Mouse (Mus musculus): ENCODE measurements around the gene P3h3.
A peak's percentile ranks its signal among the peaks of the same experiment; 100 is the strongest.
"Not testable (repeated sequence)": the region's sequence is repeated elsewhere in the genome, so short reads cannot be mapped to it uniquely, and the experiment has no call there.

The P3h3 gene

DNA sequence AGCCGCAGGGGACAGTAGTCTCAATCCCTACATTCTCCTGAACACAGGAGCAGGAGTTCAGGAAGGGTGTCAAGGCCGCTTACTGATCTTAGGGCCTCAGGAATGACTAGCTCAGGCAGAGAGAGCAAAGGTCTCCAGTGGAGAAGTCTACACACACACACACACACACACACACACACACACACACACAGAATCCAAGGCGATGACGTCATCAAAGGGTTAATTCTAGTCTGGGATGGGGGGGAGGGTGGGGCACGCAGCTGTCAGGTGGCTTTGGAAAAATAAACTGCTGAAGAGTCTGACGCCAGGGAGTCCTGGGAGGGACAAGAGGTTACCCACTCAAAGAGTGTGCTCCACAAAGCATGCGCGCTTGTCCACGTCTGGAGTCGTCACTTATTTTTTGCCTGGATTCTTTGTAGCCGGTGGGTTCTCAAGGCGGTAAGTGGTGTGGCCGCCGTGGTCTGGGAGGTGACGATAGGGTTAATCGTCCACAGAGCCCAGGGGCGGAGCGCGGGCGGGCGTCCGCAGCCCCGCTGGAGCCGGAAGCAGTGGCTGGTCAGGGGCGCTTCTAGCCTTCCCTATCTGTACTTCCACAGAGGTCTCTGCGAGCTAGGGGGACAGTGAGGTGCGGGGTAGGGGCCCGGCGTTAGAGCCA is 49.1 kb downstream of the P3h3 start, which contains the start of gene Spsb2:
Gene Spsb2, plus strand, starts transcription at position 304 of the 655 bp plus-strand sequence.
- no peak for DNase-seq

DNA sequence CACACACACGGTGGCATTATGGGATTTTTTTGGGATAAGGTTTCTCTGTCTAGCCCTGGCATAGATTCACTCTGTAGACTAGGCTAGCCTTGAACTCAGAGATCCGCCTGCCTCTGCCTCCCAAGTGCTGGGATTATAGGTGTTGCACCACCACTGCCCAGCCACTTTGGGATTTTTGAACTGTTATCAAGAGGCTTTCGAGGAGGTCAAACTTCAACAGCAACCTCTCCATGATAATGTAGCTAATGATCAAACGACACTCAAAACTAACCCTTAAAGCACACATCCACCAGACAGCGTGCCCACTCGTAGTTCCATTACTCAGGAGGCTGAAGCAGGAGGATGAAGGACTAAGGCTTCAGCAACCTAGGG is 49.6 kb downstream of the P3h3 start:
- DNase-seq = no peak

- no peak for DNase-seq
These were observed 50.2 kb downstream of the P3h3 start for GRCm38 (mm10) chr6:124807366-124807765.

DNA sequence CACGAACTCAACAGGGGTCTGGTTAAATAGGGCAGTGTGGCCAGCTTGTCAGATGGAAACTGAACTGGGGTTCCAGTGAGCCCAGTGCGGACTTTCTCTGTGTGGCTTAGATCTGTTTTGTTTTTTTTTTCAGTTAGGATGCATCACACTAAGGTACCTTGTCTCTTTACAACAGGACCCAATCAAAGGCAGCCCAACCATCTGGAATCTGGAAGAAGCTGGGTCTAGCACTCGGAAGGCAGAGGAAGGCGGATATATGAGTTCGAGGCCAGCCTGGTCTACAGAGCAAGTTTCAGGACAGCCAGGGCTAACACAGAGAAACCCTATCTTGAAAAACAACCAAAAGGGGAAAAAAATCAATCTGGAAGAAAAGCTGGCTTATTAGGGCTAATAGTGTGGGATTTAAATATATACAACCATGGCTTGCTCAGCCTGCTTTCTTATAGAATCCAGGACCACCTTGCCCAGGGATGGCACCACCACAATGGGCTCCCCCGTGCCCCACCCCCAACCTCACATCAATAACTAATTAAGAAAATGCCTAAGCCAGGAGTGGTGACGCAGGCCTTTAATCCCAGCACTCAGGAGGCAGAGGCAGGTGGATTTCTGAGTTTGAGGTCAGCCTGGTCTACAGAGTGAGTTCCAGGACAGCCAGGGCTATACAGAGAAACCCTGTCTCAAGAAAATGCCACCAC is 51.0 kb downstream of the P3h3 start:
- no peak for DNase-seq

GRCm38 (mm10) chr6:124805341-124806321 is 51.9 kb downstream of the P3h3 start:
- peak; percentile 94 for DNase-seq

DNA sequence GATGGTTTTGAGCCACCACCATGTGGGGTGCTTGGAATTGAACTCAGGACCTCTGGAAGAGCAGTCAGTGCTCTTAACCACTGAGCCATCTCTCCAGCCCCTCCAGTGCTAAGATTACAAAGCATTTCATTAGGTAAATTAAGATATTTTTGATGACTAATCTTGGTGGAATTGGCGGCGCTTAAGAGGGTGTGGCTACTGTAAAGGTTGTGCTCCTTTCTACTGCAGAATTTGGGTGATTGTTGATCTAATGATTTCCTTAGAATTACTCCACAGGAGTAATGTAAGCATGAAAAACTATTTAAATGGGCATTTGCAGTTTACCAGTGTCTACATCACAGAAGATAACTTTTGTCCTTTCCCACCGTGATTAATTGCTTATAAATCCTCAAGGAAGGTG is 53.2 kb downstream of the P3h3 start:
- no peak for DNase-seq

- DNase-seq = not testable (repeated sequence)
These were observed 53.9 kb downstream of the P3h3 start for GRCm38 (mm10) chr6:124803691-124804090.

- DNase-seq = no peak
These were observed 54.5 kb downstream of the P3h3 start for GRCm38 (mm10) chr6:124803061-124803460.

GRCm38 (mm10) chr6:124802400-124802799 is 55.2 kb downstream of the P3h3 start:
- DNase-seq = not testable (repeated sequence)

DNA sequence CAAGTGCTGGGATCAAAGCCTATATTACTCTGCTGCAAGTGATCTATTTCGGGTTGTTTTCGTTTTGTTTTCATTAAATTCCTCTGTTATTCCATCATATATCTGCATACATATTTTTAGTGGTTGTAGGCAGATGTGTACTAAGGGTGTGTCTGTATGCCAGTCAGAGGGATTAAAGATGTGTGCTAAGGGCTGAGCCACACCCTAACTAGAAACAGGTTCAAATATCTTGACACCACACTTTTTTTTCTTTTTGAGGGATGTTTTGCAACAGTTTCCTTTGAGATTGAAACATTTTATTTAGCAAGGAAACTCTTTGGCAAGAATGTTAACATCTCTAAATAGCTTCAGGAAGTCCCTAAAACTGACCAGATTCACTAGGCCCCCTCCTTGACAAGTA is 61.4 kb downstream of the P3h3 start:
- DNase-seq = no peak

GRCm38 (mm10) chr6:124795781-124796180 is 61.8 kb downstream of the P3h3 start:
- DNase-seq = no peak

- DNase-seq = no peak
These were observed 65.6 kb downstream of the P3h3 start for GRCm38 (mm10) chr6:124791911-124792310.

All from right cerebral cortex, postnatal 25 days (tissue).